Mouse (Mus musculus) left cerebral cortex, adult 2 months (tissue): Measurements from ENCODE around the gene Ifitm3. TPM values are rescaled to one million over a fixed set of nuclear protein-coding genes. Genes with fewer than 3 reads are reported as not detected.

Experiments used
- DNase-seq, 2 experiments: peaks; one replicate each; pipeline ENCODE4 v3.0.0; 2021 to 2022; ENCODE audit warnings: low spot score in 2 of 2, mixed read lengths in 1 of 2; ENCODE audit errors: extremely low spot score in 1 of 2
- H3K27ac ChIP-seq: fragments of 200-600 bp; 2 replicates; pipeline ENCODE4 v1.8.1; 2022
- H3K4me3 ChIP-seq: fragments of 200-600 bp; 2 replicates; pipeline ENCODE4 v1.8.1; 2022
- CTCF ChIP-seq: fragments of 200-600 bp; IDR thresholded peaks from 2 replicates; pipeline ENCODE4 v1.8.1; 2022; ENCODE audit warnings: antibody characterized with exemption, mild to moderate bottlenecking, moderate library complexity
- intact Hi-C: fragments of 180-260 bp; cut with DNase I; formaldehyde crosslinking; loops from one replicate; pipeline ENCODE4 v1.15.1; 2025
- total RNA-seq, 2 experiments: library from RNA; stranded (reverse); gene quantifications; 2 replicates each; pipeline ENCODE4 v1.2.3; 2021

Ifitm3 gene
- total RNA-seq, 2 experiments from 2014 or later, result 10.9 to 16.7 TPM

DNA sequence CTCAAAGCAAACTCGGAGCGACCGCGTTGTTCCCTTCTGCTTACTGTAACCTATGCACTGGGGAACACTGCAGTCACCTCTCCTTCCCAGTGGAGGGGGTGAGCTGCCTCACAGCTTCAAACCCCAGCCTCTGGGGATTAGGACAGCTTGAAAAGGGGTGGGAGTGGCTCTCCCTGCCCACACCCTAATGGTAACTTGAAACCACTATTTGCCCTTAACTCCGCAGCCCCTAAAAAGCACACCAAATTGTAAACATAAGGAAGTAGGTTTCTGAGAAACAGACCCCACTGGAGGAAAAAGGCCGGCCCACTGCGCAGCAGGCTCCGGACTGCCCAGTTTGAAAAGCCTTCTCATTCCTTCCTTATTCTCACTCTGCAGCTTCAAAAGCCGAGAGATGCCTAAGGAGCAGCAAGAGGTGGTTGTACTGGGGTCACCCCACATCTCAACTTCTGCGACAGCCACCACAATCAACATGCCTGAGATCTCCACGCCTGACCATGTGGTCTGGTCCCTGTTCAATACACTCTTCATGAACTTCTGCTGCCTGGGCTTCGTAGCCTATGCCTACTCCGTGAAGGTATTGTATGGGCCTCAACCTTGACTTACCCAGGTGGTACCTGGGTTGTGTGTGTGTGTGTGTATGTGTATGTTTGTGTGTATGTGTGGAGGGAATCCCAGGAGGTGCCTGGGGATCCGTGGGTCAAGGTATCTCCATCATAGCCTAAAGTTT is 42.5 kb downstream of the Ifitm3 start:
- intact Hi-C loops, result no loop called here
- no peak for TF ChIP-seq CTCF
- H3K27ac ChIP-seq, result no peak overlapping the region
- H3K4me3 ChIP-seq, result no peak overlapping the region
- no peak for DNase-seq

DNA sequence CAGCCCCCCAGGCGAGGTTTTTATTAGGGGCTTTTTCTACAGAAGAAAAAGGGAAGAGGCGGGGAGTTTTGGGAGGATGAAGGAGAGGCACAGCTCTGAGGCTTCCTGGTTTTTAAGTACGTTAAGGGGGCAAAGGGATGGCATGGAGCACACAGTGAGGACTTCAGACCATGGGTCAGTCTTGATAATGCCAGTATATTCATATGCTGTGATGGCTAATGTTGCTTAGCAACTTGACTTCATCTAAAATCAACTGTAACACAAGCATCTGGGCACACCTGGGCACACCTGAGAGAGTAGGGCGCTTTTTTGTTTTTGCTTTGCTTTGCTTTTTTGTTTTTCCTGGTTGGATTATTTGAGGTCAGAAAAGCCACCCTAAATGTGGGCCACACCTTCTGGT is 43.6 kb downstream of the Ifitm3 start, which contains the start of gene Ifitm1:
Ifitm1 (plus strand) TSS at position 301 of the 400 bp plus-strand sequence.
- H3K4me3 ChIP-seq, result no peak within 1 kb of the TSS
- no peak for TF ChIP-seq CTCF
- intact Hi-C loops, result no loop called here
- no peak for DNase-seq
- H3K27ac ChIP-seq, result no peak within 1 kb of the TSS

GRCm38 (mm10) chr7:140962733-140963132 is 47.8 kb downstream of the Ifitm3 start:
- no peak overlapping the region for H3K4me3 ChIP-seq
- intact Hi-C loops, result no loop called here
- TF ChIP-seq CTCF, result no peak
- no peak for DNase-seq
- no peak overlapping the region for H3K27ac ChIP-seq

DNA sequence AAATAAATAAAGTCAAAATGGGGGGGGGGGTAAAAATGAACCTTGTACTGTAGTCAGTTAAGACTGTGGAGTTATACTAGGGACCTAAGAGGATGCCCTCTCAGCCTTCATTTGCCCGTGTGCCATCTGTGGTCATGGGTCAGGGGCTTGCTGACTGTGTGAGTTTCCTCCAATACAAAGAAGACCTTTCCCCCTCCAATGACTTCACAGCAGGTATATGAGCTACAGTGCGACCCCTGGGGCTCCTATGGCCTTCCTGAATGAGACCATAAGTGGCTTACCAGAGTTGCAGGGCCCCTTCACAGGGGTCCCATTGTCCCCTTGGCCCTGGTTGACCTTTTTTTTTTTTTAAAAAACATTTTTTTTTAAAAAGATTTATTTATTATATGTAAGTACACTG is 49.2 kb downstream of the Ifitm3 start:
- intact Hi-C loops, result no loop called here
- Histone ChIP-seq H3K27ac (no peak overlapping the region), H3K4me3 (no peak overlapping the region)
- TF ChIP-seq CTCF, result no peak
- DNase-seq, result no peak

- no peak overlapping the region for H3K4me3 ChIP-seq
- intact Hi-C loops, result no loop called here
- no peak for DNase-seq
- no peak for TF ChIP-seq CTCF
- no peak overlapping the region for H3K27ac ChIP-seq
Measured at GRCm38 (mm10) chr7:140960026-140960425, 50.5 kb downstream of the Ifitm3 start.

Other genes with a start within 250 kb of the Ifitm3 start
- gene Cyp2e1, start 247.0 kb downstream of the Ifitm3 start, total RNA-seq, result not detected
- gene Syce1, start 222.9 kb downstream of the Ifitm3 start, total RNA-seq, result under 1 TPM; 0.32 to 0.47 TPM
- 10 to 100 TPM; 29.1 to 31.2 TPM for gene Zfp941, start 188.6 kb downstream of the Ifitm3 start, total RNA-seq
- gene Urah, start 175.8 kb downstream of the Ifitm3 start, total RNA-seq, result 1 to 10 TPM; 3.9 to 5.9 TPM
- not detected for gene Scgb1c1, start 165.2 kb downstream of the Ifitm3 start, total RNA-seq
- gene Odf3, start 163.0 kb downstream of the Ifitm3 start, total RNA-seq, result not detected
- 1 to 10 TPM; 1.5 to 2.6 TPM for gene Gm45785, start 154.4 kb downstream of the Ifitm3 start, total RNA-seq
- 10 to 100 TPM; 62.1 to 74.2 TPM for gene Ric8a, start 153.8 kb downstream of the Ifitm3 start, total RNA-seq
- 10 to 100 TPM; 24.6 to 24.8 TPM for gene Bet1l, start 153.2 kb downstream of the Ifitm3 start, total RNA-seq
- gene Psmd13, start 128.8 kb downstream of the Ifitm3 start, total RNA-seq, result 100 to 1,000 TPM; 101 to 107 TPM
- gene Sirt3, start 128.5 kb downstream of the Ifitm3 start, total RNA-seq, result 10 to 100 TPM; 72.2 to 76.5 TPM
- gene Cox8b, start 110.3 kb downstream of the Ifitm3 start, total RNA-seq, result 1 to 10 TPM in 1 of 2 experiments, not detected in 1; 2.0 TPM
- 1 to 10 TPM in 1 of 2 experiments, under 1 TPM in 1; 0.68 to 1.2 TPM for gene Nlrp6, start 89.9 kb downstream of the Ifitm3 start, total RNA-seq
- 1 to 10 TPM; 4.5 to 4.7 TPM for gene Pgghg, start 69.4 kb downstream of the Ifitm3 start, total RNA-seq
- gene Ifitm5, start 60.5 kb downstream of the Ifitm3 start, total RNA-seq, result not detected
- not detected for gene Gm45717, start 54.8 kb downstream of the Ifitm3 start, total RNA-seq
- gene Ifitm2, start 54.8 kb downstream of the Ifitm3 start, total RNA-seq, result 10 to 100 TPM; 10.8 to 17.7 TPM
- 1 to 10 TPM; 3.7 to 5.8 TPM for gene Ifitm1, start 43.5 kb downstream of the Ifitm3 start, total RNA-seq
- gene Ifitm6, start 7.2 kb upstream of the Ifitm3 start, total RNA-seq, result under 1 TPM in 1 of 2 experiments, not detected in 1; 0.57 TPM
- gene Gm17387, start 18.4 kb upstream of the Ifitm3 start, total RNA-seq, result not detected
- 10 to 100 TPM; 87.4 to 95.9 TPM for gene B4galnt4, start 50.3 kb upstream of the Ifitm3 start, total RNA-seq
- not detected for gene Pkp3, start 67.4 kb upstream of the Ifitm3 start, total RNA-seq
- 1 to 10 TPM; 1.7 to 3.4 TPM for gene Sigirr, start 89.8 kb upstream of the Ifitm3 start, total RNA-seq
- not detected for gene Ano9, start 107.0 kb upstream of the Ifitm3 start, total RNA-seq
- 10 to 100 TPM; 46.9 to 51.6 TPM for gene Ptdss2, start 111.6 kb upstream of the Ifitm3 start, total RNA-seq
- 10 to 100 TPM; 36.5 to 37.3 TPM for gene Rnh1, start 162.1 kb upstream of the Ifitm3 start, total RNA-seq
- gene Hras, start 183.2 kb upstream of the Ifitm3 start, total RNA-seq, result 100 to 1,000 TPM; 219 to 244 TPM
- 1 to 10 TPM; 3.9 to 5.0 TPM for gene Lrrc56, start 183.4 kb upstream of the Ifitm3 start, total RNA-seq
- not detected for gene Lmntd2, start 203.3 kb upstream of the Ifitm3 start, total RNA-seq
- gene Rassf7, start 205.1 kb upstream of the Ifitm3 start, total RNA-seq, result 1 to 10 TPM in 1 of 2 experiments, under 1 TPM in 1; 0.94 to 1.3 TPM
- gene Phrf1, start 218.0 kb upstream of the Ifitm3 start, total RNA-seq, result 10 to 100 TPM; 70.5 to 77.2 TPM